Mouse (Mus musculus) MEL (cell line): Measurements from ENCODE around the gene Olfr50. TPM values are rescaled to one million over a fixed set of nuclear protein-coding genes. Genes with fewer than 3 reads are reported as not detected.

ENCODE experiments used
- DNase-seq: peaks from one replicate; pipeline ENCODE4 v3.0.0; 2011; ENCODE audit warnings: low read depth, low spot score
- H3K27ac ChIP-seq: 2 replicates; pipeline ENCODE4 v1.5.1; 2012; ENCODE audit warnings: low read depth, mild to moderate bottlenecking, control low read depth, low read length, moderate library complexity; ENCODE audit not compliant: control insufficient read depth
- H3K27me3 ChIP-seq, 2 experiments: fragments of 150-350 bp in 1 of 2; sonication (generic) in 1 of 2; 2 replicates each; pipeline ENCODE4 v1.6.1; 2012; ENCODE audit warnings: low read length in 2 of 2, mild to moderate bottlenecking in 2 of 2, improper control_type of control experiment in 1 of 2, moderate library complexity in 1 of 2; ENCODE audit not compliant: insufficient read depth in 2 of 2, control insufficient read depth in 1 of 2
- H3K36me3 ChIP-seq, 2 experiments: 2 replicates each; pipeline ENCODE4 v1.6.1; 2012 to 2014; ENCODE audit warnings: low read length in 2 of 2, improper control_type of control experiment in 1 of 2, inconsistent platforms in 1 of 2, mild to moderate bottlenecking in 1 of 2; ENCODE audit not compliant: insufficient read depth in 2 of 2, control insufficient read depth in 1 of 2
- H3K4me1 ChIP-seq, 2 experiments: fragments of 150-350 bp in 1 of 2; sonication (generic) in 1 of 2; 2 replicates each; pipeline ENCODE4 v1.6.1; 2012; ENCODE audit warnings: low read length in 2 of 2, improper control_type of control experiment in 1 of 2, mild to moderate bottlenecking in 1 of 2; ENCODE audit not compliant: insufficient read depth in 2 of 2, control insufficient read depth in 1 of 2
- H3K4me3 ChIP-seq, 2 experiments: fragments of 150-350 bp in 1 of 2; sonication (generic) in 1 of 2; 2 replicates each; pipeline ENCODE4 v1.5.1; 2012; ENCODE audit warnings: low read depth in 2 of 2, low read length in 2 of 2, mild to moderate bottlenecking in 2 of 2, moderate library complexity in 2 of 2, control low read depth in 1 of 2, improper control_type of control experiment in 1 of 2; ENCODE audit not compliant: control insufficient read depth in 1 of 2, insufficient read depth in 1 of 2
- H3K79me2 ChIP-seq: 2 replicates; pipeline ENCODE4 v1.6.1; 2012; ENCODE audit warnings: mild to moderate bottlenecking, low read length, moderate library complexity; ENCODE audit not compliant: control insufficient read depth, poor library complexity, insufficient read depth
- H3K9ac ChIP-seq: 2 replicates; pipeline ENCODE4 v1.6.1; 2012; ENCODE audit warnings: low read depth, mild to moderate bottlenecking, control low read depth, low read length, moderate library complexity; ENCODE audit not compliant: control insufficient read depth, poor library complexity, severe bottlenecking
- H3K9me3 ChIP-seq: fragments of 150-350 bp; sonication (generic); replicated peaks from 2 replicates; pipeline ENCODE4 v1.6.1; 2012; ENCODE audit warnings: mild to moderate bottlenecking, low read length, improper control_type of control experiment, moderate library complexity; ENCODE audit not compliant: insufficient read depth
- BHLHE40 ChIP-seq: IDR thresholded peaks from 2 replicates; pipeline ENCODE4 v1.6.1; 2012; ENCODE audit warnings: low read depth, mild to moderate bottlenecking, inconsistent platforms, low read length, improper control_type of control experiment, borderline replicate concordance
- CHD2 ChIP-seq: IDR thresholded peaks from 2 replicates; pipeline ENCODE4 v1.6.1; 2011; ENCODE audit warnings: low read length, improper control_type of control experiment
- CTCF ChIP-seq, 3 experiments: IDR thresholded peaks in 2 of 3; conservative IDR thresholded peaks in 1 of 3; 2 replicates each; pipeline ENCODE4 v1.5.1; 2011 to 2012; ENCODE audit warnings: low read length in 3 of 3, low read depth in 2 of 3, mild to moderate bottlenecking in 2 of 3, improper control_type of control experiment in 1 of 3, inconsistent platforms in 1 of 3, mixed read lengths in 1 of 3, moderate library complexity in 1 of 3; ENCODE audit not compliant: control insufficient read depth in 1 of 3, insufficient read depth in 1 of 3, poor library complexity in 1 of 3, severe bottlenecking in 1 of 3
- E2F4 ChIP-seq: IDR thresholded peaks from 2 replicates; pipeline ENCODE4 v1.6.1; 2011; ENCODE audit warnings: low read depth, low read length, improper control_type of control experiment, borderline replicate concordance
- ETS1 ChIP-seq: IDR thresholded peaks from 2 replicates; pipeline ENCODE4 v1.6.1; 2012; ENCODE audit warnings: low read depth, mild to moderate bottlenecking, inconsistent platforms, low read length, improper control_type of control experiment, moderate library complexity
- GABPA ChIP-seq: IDR thresholded peaks from 2 replicates; pipeline ENCODE4 v1.6.1; 2012; ENCODE audit warnings: low read depth, mild to moderate bottlenecking, inconsistent platforms, low read length, improper control_type of control experiment, moderate library complexity
- HCFC1 ChIP-seq: IDR thresholded peaks from 2 replicates; pipeline ENCODE4 v1.6.1; 2012; ENCODE audit warnings: low read depth, mild to moderate bottlenecking, inconsistent platforms, low read length, improper control_type of control experiment, moderate library complexity
- KAT2A ChIP-seq: conservative IDR thresholded peaks from 2 replicates; pipeline ENCODE4 v1.6.1; 2012; ENCODE audit warnings: low read depth, low read length, improper control_type of control experiment, inconsistent platforms
- MAFK ChIP-seq: IDR thresholded peaks from 2 replicates; pipeline ENCODE4 v1.6.1; 2011; ENCODE audit warnings: low read depth, mild to moderate bottlenecking, low read length, improper control_type of control experiment, borderline replicate concordance
- MAX ChIP-seq: IDR thresholded peaks from 2 replicates; pipeline ENCODE4 v1.6.1; 2011; ENCODE audit warnings: low read length, improper control_type of control experiment
- MAZ ChIP-seq: IDR thresholded peaks from 2 replicates; pipeline ENCODE4 v1.6.1; 2012; ENCODE audit warnings: low read depth, mild to moderate bottlenecking, inconsistent platforms, low read length, improper control_type of control experiment
- MEF2A ChIP-seq: IDR thresholded peaks from 2 replicates; pipeline ENCODE4 v1.6.1; 2014; ENCODE audit warnings: low read depth, mild to moderate bottlenecking, inconsistent platforms, low read length, improper control_type of control experiment; ENCODE audit not compliant: poor library complexity, insufficient replicate concordance, severe bottlenecking; ENCODE audit errors: extremely low read depth
- MYB ChIP-seq: IDR thresholded peaks from 2 replicates; pipeline ENCODE4 v1.6.1; 2011; ENCODE audit warnings: mild to moderate bottlenecking, low read depth, low read length, improper control_type of control experiment
- POLR2AphosphoS2 ChIP-seq: IDR thresholded peaks from 2 replicates; pipeline ENCODE4 v1.6.1; 2011; ENCODE audit warnings: low read length, improper control_type of control experiment
- POLR2AphosphoS5 ChIP-seq: IDR thresholded peaks from 2 replicates; pipeline ENCODE4 v1.6.1; 2012; ENCODE audit warnings: low read depth, borderline replicate concordance, mild to moderate bottlenecking, inconsistent platforms, low read length, moderate library complexity, mixed read lengths
- RCOR1 ChIP-seq: IDR thresholded peaks from 2 replicates; pipeline ENCODE4 v1.6.1; 2012; ENCODE audit warnings: low read depth, mild to moderate bottlenecking, inconsistent platforms, low read length, improper control_type of control experiment
- SMC3 ChIP-seq: IDR thresholded peaks from 2 replicates; pipeline ENCODE4 v1.6.1; 2011; ENCODE audit warnings: low read depth, low read length, improper control_type of control experiment
- TAL1 ChIP-seq: IDR thresholded peaks from 2 replicates; pipeline ENCODE4 v1.6.1; 2012; ENCODE audit warnings: mild to moderate bottlenecking, inconsistent platforms, low read length, moderate library complexity, mixed read lengths
- TBP ChIP-seq: IDR thresholded peaks from 2 replicates; pipeline ENCODE4 v1.8.0; 2011; ENCODE audit warnings: low read depth, low read length, improper control_type of control experiment
- UBTF ChIP-seq: IDR thresholded peaks from 2 replicates; pipeline ENCODE4 v1.6.1; 2012; ENCODE audit warnings: low read depth, mild to moderate bottlenecking, inconsistent platforms, low read length, improper control_type of control experiment, moderate library complexity, borderline replicate concordance; ENCODE audit not compliant: insufficient read depth
- ZC3H11A ChIP-seq: IDR thresholded peaks from 2 replicates; pipeline ENCODE4 v1.6.1; 2012; ENCODE audit warnings: low read depth, mild to moderate bottlenecking, inconsistent platforms, low read length, improper control_type of control experiment
- ZNF384 ChIP-seq: IDR thresholded peaks from 2 replicates; pipeline ENCODE4 v1.6.1; 2012; ENCODE audit warnings: low read depth, mild to moderate bottlenecking, inconsistent platforms, low read length, improper control_type of control experiment
- polyA plus RNA-seq, 2 experiments: library from polyadenylated mRNA; stranded (reverse) in 1 of 2; unstranded in 1 of 2; fragments of >175 nt in 1 of 2; fragments of >200 nt in 1 of 2; gene quantifications; 2 replicates each; pipeline versions ENCODE4 v1.2.1 to v1.2.4; 2012; ENCODE audit warnings: low replicate concordance in 2 of 2, low read depth in 1 of 2; ENCODE audit not compliant: insufficient read length in 2 of 2, insufficient read depth in 1 of 2, missing spikeins in 1 of 2
- total RNA-seq: library from RNA; depleted of rRNA; stranded (reverse); fragments of 300-350 nt; gene quantifications from 2 replicates; pipeline ENCODE4 v1.2.3, GENCODE M21; 2012; rRNA removed

The Olfr50 gene
- total and polyA plus RNA-seq, 3 experiments: not detected

DNA sequence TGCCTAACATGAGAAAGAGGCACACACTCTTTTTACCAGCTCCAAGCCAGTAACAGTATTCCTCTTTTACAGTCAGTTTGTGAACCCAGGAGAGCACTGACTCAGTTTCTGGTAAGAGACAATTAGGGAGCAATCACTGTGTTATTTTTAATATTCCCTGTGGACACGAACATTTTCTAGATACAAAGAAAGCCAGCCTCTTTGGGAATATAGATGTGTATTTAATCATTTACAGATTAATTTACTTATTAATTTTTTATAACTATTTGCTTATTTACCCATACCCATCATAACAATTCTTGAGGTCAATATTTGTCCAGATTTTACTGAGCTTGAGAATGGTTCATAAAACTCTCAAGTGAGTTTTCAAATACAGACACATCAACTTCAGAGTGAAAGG lies 26.6 kb downstream of the Olfr50 start, which contains the start of gene Olfr3:
Gene Olfr3, minus strand, starts transcription at position 101 of the 400 bp plus-strand sequence.
- no peaks in the 10 kb centered on the region for H3K27me3 ChIP-seq
- no peak within 1 kb of the TSS for H3K27ac ChIP-seq
- no peaks in the 10 kb centered on the region for H3K9me3 ChIP-seq
- no peak within 1 kb of the TSS for H3K4me3 ChIP-seq
- DNase-seq: no peak
- no peak within 1 kb of the TSS for H3K9ac ChIP-seq
- no peaks in the 10 kb centered on the region for H3K36me3 ChIP-seq
- H3K4me1 ChIP-seq: no peaks in the 10 kb centered on the region
- H3K79me2 ChIP-seq: no peaks in the 10 kb centered on the region
- TF ChIP-seq TBP: no peak
- no peak for TF ChIP-seq ETS1
- TF ChIP-seq ZC3H11A: no peak
- TF ChIP-seq MAX: no peak
- no peak for TF ChIP-seq RCOR1

DNA sequence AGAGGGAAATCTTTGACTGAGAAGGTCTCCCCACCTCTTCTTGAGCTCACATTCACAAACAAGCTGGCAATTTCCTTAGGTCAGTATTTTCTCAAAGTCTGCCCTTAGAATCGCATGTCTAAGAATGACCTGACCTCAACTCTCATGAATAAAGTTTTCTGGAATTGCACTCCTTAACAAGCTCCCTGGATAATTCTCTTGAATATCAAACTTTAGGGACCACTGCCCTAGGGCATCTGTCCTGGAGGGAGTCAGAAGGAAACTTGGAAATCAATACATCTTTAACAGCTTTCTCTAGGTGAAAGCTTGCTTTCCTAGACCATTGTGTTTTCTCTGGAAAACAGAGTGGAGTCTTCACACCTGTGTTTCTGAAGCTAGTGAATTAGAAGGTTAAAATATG lies 55.7 kb downstream of the Olfr50 start, which contains the start of gene Olfr350:
Gene Olfr350, plus strand, starts transcription at position 301 of the 400 bp plus-strand sequence.
- Histone ChIP-seq H3K36me3 (no peaks in the 10 kb centered on the region), H3K4me1 (no peaks in the 10 kb centered on the region), H3K9me3 (no peaks in the 10 kb centered on the region), H3K27me3 (no peaks in the 10 kb centered on the region), H3K79me2 (no peaks in the 10 kb centered on the region), H3K27ac (no peak within 1 kb of the TSS), H3K9ac (no peak within 1 kb of the TSS), H3K4me3 (no peak within 1 kb of the TSS)
- TF ChIP-seq MAX (no peak), POLR2AphosphoS2 (no peak), E2F4 (no peak), UBTF (no peak), ZNF384 (no peak), POLR2AphosphoS5 (no peak), MYB (no peak), BHLHE40 (no peak), MEF2A (no peak), KAT2A (no peak), GABPA (no peak), HCFC1 (no peak), TAL1 (no peak), RCOR1 (no peak), MAFK (no peak), CTCF (IDR thresholded peaks at IDR 0.05 in 2 of 3, conservative IDR thresholded peaks at IDR 0.05 in 1 of 3; ENCODE audit: control insufficient read depth in 1 of 3, insufficient read depth in 1 of 3, low read depth in 2 of 3, low read length in 3 of 3, poor library complexity in 1 of 3, severe bottlenecking in 1 of 3) (no peak), CHD2 (no peak), MAZ (no peak), SMC3 (no peak), ETS1 (no peak)
- DNase-seq: no peak

Other genes starting within 250 kb of the Olfr50 start
- gene Olfr344, start 223.9 kb upstream of the Olfr50 start, total RNA-seq: not detected in 2 replicates
- not detected for gene Olfr344, start 223.9 kb upstream of the Olfr50 start, polyA plus RNA-seq
- gene Olfr345, start 150.5 kb upstream of the Olfr50 start, total RNA-seq: not detected in 2 replicates
- not detected for gene Olfr345, start 150.5 kb upstream of the Olfr50 start, polyA plus RNA-seq
- not detected in 2 replicates for gene Olfr346, start 104.8 kb upstream of the Olfr50 start, total RNA-seq
- not detected for gene Olfr346, start 104.8 kb upstream of the Olfr50 start, polyA plus RNA-seq
- not detected in 2 replicates for gene Olfr347, start 58.6 kb upstream of the Olfr50 start, total RNA-seq
- gene Olfr347, start 58.6 kb upstream of the Olfr50 start, polyA plus RNA-seq: not detected
- not detected in 2 replicates for gene Olfr348, start 6.3 kb upstream of the Olfr50 start, total RNA-seq
- gene Olfr348, start 6.3 kb upstream of the Olfr50 start, polyA plus RNA-seq: not detected
- gene Olfr3, start 26.5 kb downstream of the Olfr50 start, total RNA-seq: not detected in 2 replicates
- not detected for gene Olfr3, start 26.5 kb downstream of the Olfr50 start, polyA plus RNA-seq
- gene Olfr350, start 55.8 kb downstream of the Olfr50 start, total RNA-seq: not detected in 2 replicates
- gene Olfr350, start 55.8 kb downstream of the Olfr50 start, polyA plus RNA-seq: not detected
- gene Olfr351, start 72.1 kb downstream of the Olfr50 start, total RNA-seq: not detected in 2 replicates
- not detected for gene Olfr351, start 72.1 kb downstream of the Olfr50 start, polyA plus RNA-seq
- not detected in 2 replicates for gene Olfr352, start 77.9 kb downstream of the Olfr50 start, total RNA-seq
- gene Olfr352, start 77.9 kb downstream of the Olfr50 start, polyA plus RNA-seq: not detected
- not detected in 2 replicates for gene Olfr353, start 102.4 kb downstream of the Olfr50 start, total RNA-seq
- gene Olfr353, start 102.4 kb downstream of the Olfr50 start, polyA plus RNA-seq: not detected
- not detected in 2 replicates for gene Olfr354, start 115.1 kb downstream of the Olfr50 start, total RNA-seq
- not detected for gene Olfr354, start 115.1 kb downstream of the Olfr50 start, polyA plus RNA-seq
- not detected in 2 replicates for gene Olfr355, start 138.4 kb downstream of the Olfr50 start, total RNA-seq
- gene Olfr355, start 138.4 kb downstream of the Olfr50 start, polyA plus RNA-seq: not detected
- gene Olfr356, start 146.6 kb downstream of the Olfr50 start, total RNA-seq: not detected in 2 replicates
- gene Olfr356, start 146.6 kb downstream of the Olfr50 start, polyA plus RNA-seq: not detected
- gene Olfr357, start 203.3 kb downstream of the Olfr50 start, total RNA-seq: not detected in 2 replicates
- not detected for gene Olfr357, start 203.3 kb downstream of the Olfr50 start, polyA plus RNA-seq
- not detected in 2 replicates for gene Olfr358, start 218.8 kb downstream of the Olfr50 start, total RNA-seq
- not detected for gene Olfr358, start 218.8 kb downstream of the Olfr50 start, polyA plus RNA-seq